Mouse (Mus musculus) C2C12 (cell line): ENCODE measurements at regions not wholly inside any gene's neighbourhood (a gene's known extent, or its start where the extent isn't known, plus 50 kb on each side); places are given as distances from the start of the nearest gene placed in this dataset.

Experiments
- CTCF ChIP-seq: IDR thresholded peaks from one replicate; pipeline ENCODE4 v1.5.1; 2011; ENCODE audit not compliant: control insufficient read depth, insufficient read depth, insufficient read length
- USF1 ChIP-seq: IDR thresholded peaks from one replicate; pipeline ENCODE4 v1.6.1; 2011; ENCODE audit warnings: low read depth, mild to moderate bottlenecking, control low read depth, moderate library complexity

- TF ChIP-seq CTCF (no peak), USF1 (no peak)
These were observed 237.9 kb upstream of the Gm5148 start for GRCm38 (mm10) chr3:37962043-37962810.
